Mouse (Mus musculus) kidney, adult 2 months (tissue): ENCODE measurements around the gene Speer4c.
"Not testable (repeated sequence)": the region's sequence is repeated elsewhere in the genome, so short reads cannot be mapped to it uniquely, and the experiment has no call there.

Experiments used
- CTCF ChIP-seq: fragments of 200-500 bp; conservative IDR thresholded peaks from 2 replicates; pipeline ENCODE4 v1.5.1; 2011; ENCODE audit warnings: low read depth, mild to moderate bottlenecking, control low read depth, low read length, moderate library complexity, mixed read lengths; ENCODE audit not compliant: insufficient read depth, insufficient read length
- POLR2A ChIP-seq: fragments of 200-500 bp; IDR thresholded peaks from one replicate; pipeline ENCODE4 v1.6.1; 2011; ENCODE audit warnings: low read depth, low read length, control low read depth

GRCm38 (mm10) chr5:15697719-15698118 is 16.4 kb downstream of the Speer4c start:
- not testable (repeated sequence) for TF ChIP-seq CTCF, POLR2A
